Mouse (Mus musculus) liver, embryonic 14.5 days (tissue): ENCODE data around the gene Thap4.

Experiments used
- CTCF ChIP-seq: IDR thresholded peaks from 2 replicates; pipeline ENCODE4 v1.5.1; 2016; ENCODE audit warnings: antibody characterized with exemption, low read depth, control low read depth
- EP300 ChIP-seq: IDR thresholded peaks from 2 replicates; pipeline ENCODE4 v1.6.1; 2016; ENCODE audit warnings: antibody characterized with exemption, low read depth

DNA sequence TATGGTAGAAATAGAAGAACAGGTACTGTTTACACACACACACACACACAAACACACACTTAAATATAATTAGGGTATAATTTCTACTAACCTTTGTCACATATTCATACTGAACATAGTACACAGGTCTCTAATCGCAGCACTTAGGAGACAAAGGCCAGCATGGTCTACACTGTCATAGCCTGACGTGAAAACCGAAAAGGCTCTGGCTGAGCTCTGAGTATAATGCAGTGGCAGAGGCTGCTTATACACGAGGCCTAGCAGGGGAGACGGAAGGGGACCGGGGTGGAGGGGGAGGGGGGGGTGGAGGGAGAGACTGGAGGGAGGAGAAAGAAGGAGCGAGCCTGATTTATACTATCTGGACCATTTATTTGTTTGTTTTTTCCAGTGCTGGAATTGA lies 33.1 kb downstream of the Thap4 start:
- TF ChIP-seq CTCF (no peak), EP300 (no peak)
